Mouse (Mus musculus) spleen, adult 2 months (tissue): ENCODE measurements around the gene Lrba. TPM values are rescaled to one million over a fixed set of nuclear protein-coding genes. Genes with fewer than 3 reads are reported as not detected.

Experiments used
- DNase-seq, 2 experiments: peaks; one replicate each; pipeline versions ENCODE4 v3.0.0 to v3.0.0-alpha.2; 2012 to 2021; ENCODE audit warnings: low spot score in 2 of 2, low read depth in 1 of 2
- H3K27ac ChIP-seq: fragments of 200-500 bp; 2 replicates; pipeline ENCODE4 v1.5.1; 2012; ENCODE audit warnings: low read length, inconsistent platforms; ENCODE audit not compliant: insufficient read depth
- H3K27me3 ChIP-seq: fragments of 200-500 bp; 2 replicates; pipeline ENCODE4 v1.6.1; 2012; ENCODE audit warnings: mild to moderate bottlenecking, moderate library complexity, low read length, inconsistent platforms; ENCODE audit not compliant: control insufficient read depth, insufficient read depth
- H3K36me3 ChIP-seq: fragments of 200-500 bp; 2 replicates; pipeline ENCODE4 v1.6.1; 2012; ENCODE audit warnings: mild to moderate bottlenecking, low read length, inconsistent platforms; ENCODE audit not compliant: control insufficient read depth, insufficient read depth
- H3K4me1 ChIP-seq: fragments of 200-500 bp; 2 replicates; pipeline ENCODE4 v1.6.1; 2011; ENCODE audit warnings: inconsistent platforms; ENCODE audit not compliant: control insufficient read depth, insufficient read depth, insufficient read length
- H3K4me3 ChIP-seq: fragments of 200-500 bp; 2 replicates; pipeline ENCODE4 v1.5.1; 2011; ENCODE audit warnings: mild to moderate bottlenecking, inconsistent platforms; ENCODE audit not compliant: insufficient read depth, insufficient read length; ENCODE audit errors: extremely low read depth
- CTCF ChIP-seq: fragments of 200-500 bp; IDR thresholded peaks from 2 replicates; pipeline ENCODE4 v1.5.1; 2011; ENCODE audit warnings: mild to moderate bottlenecking, inconsistent platforms; ENCODE audit not compliant: insufficient read depth, insufficient read length, insufficient replicate concordance; ENCODE audit errors: extremely low read depth
- POLR2A ChIP-seq: fragments of 200-500 bp; IDR thresholded peaks from 2 replicates; pipeline ENCODE4 v1.6.1; 2011; ENCODE audit warnings: low read depth, low read length, inconsistent platforms
- WGBS: fragments of 180-500 bp; shearing (Covaris S2); methylation state at CpG from one replicate; pipeline ENCODE4 v1.1.7; 2018; 5-methylcytosine and 5-hydroxymethylcytosine counted together
- polyA plus RNA-seq: library from polyadenylated mRNA; depleted of rRNA; stranded (reverse); fragments of >200 nt; gene quantifications from 2 replicates; pipeline ENCODE4 v1.2.3, GENCODE M21; 2012

The Lrba gene
- polyA plus RNA-seq, 1 experiment, result 9.1 TPM

GRCm38 (mm10) chr3:86536751-86537150, 312.3 kb downstream of the Lrba start:
- 94% methylated on average over 1 of the region's 1 CpGs for WGBS
- peaks cover 3% of the 10 kb centered on the region; the same call in 1 of the 2 replicates for H3K36me3 ChIP-seq
- H3K4me3 ChIP-seq, result no peak overlapping the region
- no peaks in the 10 kb centered on the region for H3K27me3 ChIP-seq
- no peak for DNase-seq
- no peaks in the 10 kb centered on the region for H3K4me1 ChIP-seq
- no peak overlapping the region for H3K27ac ChIP-seq
- no peak for TF ChIP-seq CTCF
- no peak for TF ChIP-seq POLR2A

GRCm38 (mm10) chr3:86538645-86539554, 314.4 kb downstream of the Lrba start:
- TF ChIP-seq CTCF (no peak), POLR2A (no peak)
- H3K27ac ChIP-seq, result no peak overlapping the region
- no peak for DNase-seq

DNA sequence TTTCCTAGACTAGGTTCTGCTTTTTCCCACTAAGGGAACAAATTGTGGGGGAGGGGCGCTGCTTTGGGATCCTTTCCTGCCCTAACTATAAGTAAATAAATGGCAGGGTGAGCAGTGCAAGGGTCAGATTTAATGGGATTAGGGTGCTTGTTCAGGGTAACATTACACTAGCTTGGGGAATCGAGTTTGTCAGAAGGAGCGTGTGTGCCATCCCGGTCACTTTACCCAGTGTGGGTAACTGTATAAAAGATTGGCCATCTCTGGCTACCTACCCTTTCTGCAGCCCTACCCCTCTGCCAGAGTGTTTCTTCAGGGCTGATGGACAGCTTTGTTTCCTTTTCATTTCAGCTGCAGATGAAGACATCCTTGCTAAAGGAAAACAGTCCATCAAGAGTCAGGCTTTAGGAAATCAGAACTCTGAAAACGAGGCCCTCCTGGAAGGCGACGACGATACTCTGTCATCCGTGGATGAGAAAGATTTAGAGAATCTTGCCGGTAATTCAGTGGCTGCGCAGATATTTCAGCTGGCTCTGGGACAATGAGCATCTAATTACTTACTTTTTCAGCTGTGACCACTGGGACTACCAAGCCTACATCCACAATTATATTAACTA, 315.2 kb downstream of the Lrba start:
- WGBS, result 95% methylated on average over 11 of the region's 11 CpGs
- H3K4me3 ChIP-seq, result no peak overlapping the region
- DNase-seq, result no peak
- H3K4me1 ChIP-seq, result no peaks in the 10 kb centered on the region
- H3K36me3 ChIP-seq, result peaks cover 3% of the 10 kb centered on the region; the same call in 1 of the 2 replicates
- peaks cover under 1% of the 10 kb centered on the region; the same call in 1 of the 2 replicates for H3K27me3 ChIP-seq
- TF ChIP-seq POLR2A, result no peak
- no peak for TF ChIP-seq CTCF
- H3K27ac ChIP-seq, result no peak overlapping the region

More at GRCm38 (mm10) chr3:86538645-86539554, 314.4 kb downstream of the Lrba start:
- no peaks in the 10 kb centered on the region for H3K4me1 ChIP-seq
- no peaks in the 10 kb centered on the region for H3K27me3 ChIP-seq
- H3K36me3 ChIP-seq, result peaks cover 3% of the 10 kb centered on the region; the same call in 1 of the 2 replicates
- no peak overlapping the region for H3K4me3 ChIP-seq
- 74% methylated on average over 13 of the region's 13 CpGs for WGBS

- WGBS, result 93% methylated on average over 4 of the region's 4 CpGs
- H3K4me3 ChIP-seq, result no peak overlapping the region
- H3K36me3 ChIP-seq, result peaks cover 3% of the 10 kb centered on the region; the same call in 1 of the 2 replicates
- H3K27me3 ChIP-seq, result peaks cover 3% of the 10 kb centered on the region; the same call in 1 of the 2 replicates
- no peak overlapping the region for H3K27ac ChIP-seq
- no peaks in the 10 kb centered on the region for H3K4me1 ChIP-seq
- TF ChIP-seq CTCF (no peak), POLR2A (no peak)
- DNase-seq, result no peak
These were observed 316.7 kb downstream of the Lrba start for GRCm38 (mm10) chr3:86541074-86541614.

GRCm38 (mm10) chr3:86541863-86542397, 317.4 kb downstream of the Lrba start:
- WGBS, result 95% methylated on average over 1 of the region's 1 CpGs
- H3K27me3 ChIP-seq, result peaks cover 8% of the 10 kb centered on the region
- H3K4me3 ChIP-seq, result no peak overlapping the region
- peaks cover 3% of the 10 kb centered on the region; the same call in 1 of the 2 replicates for H3K36me3 ChIP-seq
- H3K27ac ChIP-seq, result no peak overlapping the region
- DNase-seq, result no peak
- H3K4me1 ChIP-seq, result peaks cover 2% of the 10 kb centered on the region; the same call in 1 of the 2 replicates
- no peak for TF ChIP-seq CTCF
- no peak for TF ChIP-seq POLR2A

DNA sequence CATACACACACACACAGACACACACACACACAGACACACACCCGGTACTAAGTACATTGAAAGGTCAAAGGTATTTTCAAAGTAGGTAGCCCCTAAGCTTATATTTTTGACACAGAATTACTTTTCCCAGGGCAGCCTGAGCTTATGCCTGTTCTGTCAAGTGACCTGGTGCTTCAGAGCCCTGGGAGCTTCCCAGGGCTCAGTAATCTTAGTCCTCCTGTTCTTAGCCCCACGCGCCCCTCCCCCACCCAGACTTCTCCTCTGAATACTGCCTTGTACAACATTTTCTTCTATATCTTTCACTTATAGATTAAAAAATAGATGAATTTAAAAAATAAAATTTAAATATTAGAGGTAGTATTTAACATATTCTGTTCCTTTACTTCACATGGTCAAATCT, 320.3 kb downstream of the Lrba start:
- no peak overlapping the region for H3K27ac ChIP-seq
- H3K27me3 ChIP-seq, result peaks cover 19% of the 10 kb centered on the region
- TF ChIP-seq POLR2A (no peak), CTCF (no peak)
- H3K36me3 ChIP-seq, result peaks cover 3% of the 10 kb centered on the region; the same call in 1 of the 2 replicates
- H3K4me1 ChIP-seq, result peaks cover 5% of the 10 kb centered on the region
- whole genome bisulfite sequencing, result 96% methylated on average over 3 of the region's 3 CpGs
- DNase-seq, result no peak
- H3K4me3 ChIP-seq, result no peak overlapping the region
